Mouse (Mus musculus) embryonic fibroblast, embryonic 13.5 days (primary cell): ENCODE results near the gene Pitpnc1.

ENCODE experiments used
- CTCF ChIP-seq: IDR thresholded peaks from 2 replicates; pipeline ENCODE4 v1.5.1; 2011; ENCODE audit warnings: mild to moderate bottlenecking, control low read depth, low read length, moderate library complexity, borderline replicate concordance; ENCODE audit not compliant: insufficient read depth
- POLR2A ChIP-seq: IDR thresholded peaks from 2 replicates; pipeline ENCODE4 v1.6.1; 2011; ENCODE audit warnings: low read depth, mild to moderate bottlenecking, control low read depth, low read length, moderate library complexity

GRCm38 (mm10) chr11:107223667-107224214 is 246.8 kb downstream of the Pitpnc1 start:
- TF ChIP-seq POLR2A (no peak), CTCF (no peak)
